Mouse (Mus musculus) frontal cortex, postnatal 10 days (tissue): ENCODE measurements around the gene Tgm4.

Experiments
- DNase-seq, 2 experiments: peaks; one replicate each; pipeline ENCODE4 v3.0.0; 2022; ENCODE audit warnings: low spot score in 2 of 2, mixed read lengths in 1 of 2

The Tgm4 gene

GRCm38 (mm10) chr9:123034426-123034825 is at the start of gene Tgm4:
Tgm4 (plus strand) TSS chr9:123034726.
- DNase-seq, result no peak

- no peak for DNase-seq
These were observed 35.9 kb upstream of the Tgm4 start for GRCm38 (mm10) chr9:122998406-122999192.

- DNase-seq, result no peak
These were observed 35.3 kb upstream of the Tgm4 start for GRCm38 (mm10) chr9:122999193-122999586.

- no peak for DNase-seq
These were observed 29.8 kb upstream of the Tgm4 start for GRCm38 (mm10) chr9:123004718-123005117.

GRCm38 (mm10) chr9:123006071-123006470 is 28.5 kb upstream of the Tgm4 start:
- DNase-seq, result no peak

- DNase-seq, result peak; percentile 74 to 84
These were observed 13.4 kb upstream of the Tgm4 start, which contains the start of gene Tmem42 for GRCm38 (mm10) chr9:123020995-123021631. Tmem42 (plus strand) TSS chr9:123021326.

- peak; percentile 20 to 22 for DNase-seq
These were observed 12.7 kb upstream of the Tgm4 start for GRCm38 (mm10) chr9:123021636-123022379.

GRCm38 (mm10) chr9:123024201-123024600 is 10.3 kb upstream of the Tgm4 start:
- no peak for DNase-seq

- no peak for DNase-seq
These were observed 2.9 kb upstream of the Tgm4 start for GRCm38 (mm10) chr9:123031496-123032246.

GRCm38 (mm10) chr9:123047665-123048064 is 13.1 kb downstream of the Tgm4 start:
- no peak for DNase-seq

GRCm38 (mm10) chr9:123058724-123059292 is 24.3 kb downstream of the Tgm4 start:
- DNase-seq, result no peak

GRCm38 (mm10) chr9:123060172-123060571 is 25.6 kb downstream of the Tgm4 start:
- no peak for DNase-seq

- no peak for DNase-seq
These were observed 44.6 kb downstream of the Tgm4 start for GRCm38 (mm10) chr9:123079149-123079548.

GRCm38 (mm10) chr9:123080355-123080754 is 45.8 kb downstream of the Tgm4 start:
- DNase-seq, result no peak

- no peak for DNase-seq
These were observed 46.3 kb downstream of the Tgm4 start for GRCm38 (mm10) chr9:123080796-123081195.

GRCm38 (mm10) chr9:123085373-123085772 is 50.8 kb downstream of the Tgm4 start:
- DNase-seq, result no peak

GRCm38 (mm10) chr9:123087558-123087957 is 53.0 kb downstream of the Tgm4 start:
- no peak for DNase-seq

- no peak for DNase-seq
These were observed 56.3 kb downstream of the Tgm4 start for GRCm38 (mm10) chr9:123090844-123091243.

- DNase-seq, result no peak
These were observed 65.3 kb downstream of the Tgm4 start for GRCm38 (mm10) chr9:123099631-123100455.

- no peak for DNase-seq
These were observed 68.9 kb downstream of the Tgm4 start for GRCm38 (mm10) chr9:123103425-123103824.
